Mouse (Mus musculus): ENCODE data around the gene Igf2bp2.

DNA sequence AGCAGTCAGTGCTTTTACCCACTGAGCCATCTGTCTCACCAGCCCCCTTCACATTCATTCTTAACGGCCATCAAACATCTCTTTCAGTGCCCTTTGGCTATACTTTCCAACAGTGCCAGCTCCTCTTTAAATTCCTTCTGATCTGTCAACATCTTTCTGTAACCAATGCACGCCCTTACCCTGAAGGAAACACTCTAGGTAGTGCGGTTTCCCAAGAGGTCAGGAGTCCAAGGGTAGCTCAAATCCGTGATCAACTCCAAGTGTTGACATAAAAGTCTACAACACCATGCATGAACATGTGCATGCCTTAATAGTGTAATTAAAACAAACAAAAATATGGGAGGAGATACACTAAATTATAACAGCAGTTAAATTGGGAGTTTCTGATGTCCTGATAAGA lies 53.9 kb downstream of the Igf2bp2 start:
- TF ChIP-seq CTCF (IDR thresholded peaks at IDR 0.05; ENCODE audit: borderline replicate concordance, control insufficient read depth, extremely low read depth, insufficient read depth, low read length, poor library complexity) (no peak), POLR2A (IDR thresholded peaks at IDR 0.05; ENCODE audit: control insufficient read depth, extremely low read depth, insufficient read depth, low read length, poor library complexity) (no peak)
